In genomic region chr7:19319906-19320305, GRCm38 (mm10) we compare ENCODE assay signal across 8 mouse cellular contexts. TPM values are rescaled to one million over a fixed set of nuclear protein-coding genes. Genes with fewer than 3 reads are reported as not detected.
DNase-seq lines count a peak whose midpoint lies in the region; ATAC-seq lines count a peak whose summit lies in the region.

No protein-coding gene starts in this region.

- peak; percentile 97 for DNase-seq in adrenal gland, adult 2 months
- peak; percentile 98 for DNase-seq in embryo, embryonic 10.5 days (ENCODE audit: low spot score)
- peak; percentile 98 for DNase-seq in gastrocnemius, postnatal 14 days
- peak; percentile 95 to 97 for DNase-seq in left cerebral cortex, postnatal 14 days (ENCODE audit: low spot score in 2 of 2)
- DNase-seq in right cerebral cortex, postnatal 14 days = peak; percentile 97
- DNase-seq in urinary bladder, postnatal 25 days (ENCODE audit: low spot score) = peak; percentile 95

- intact Hi-C loops in gastrocnemius, postnatal 14 days (cut with DNase I; ENCODE audit: low total_unique reads) = no loop called here
- intact Hi-C loops in left cerebral cortex, postnatal 14 days (cut with DNase I) = no loop called here

- peak; percentile 88 for ATAC-seq in inflammation-experienced regulatory T-cells, adult 6 months
- ATAC-seq in megakaryocyte-erythroid progenitor cell, adult 5-6 weeks (replicated peaks; ENCODE audit: low FRiP score, low TSS enrichment, poor library complexity, severe bottlenecking) = peak; percentile 94

RNA-seq across cellular contexts. Expression of gene Fosb, which starts 10.1 kb away (rescaled TPM):
- 10 to 100 TPM in 1 of 2 experiments, 1 to 10 TPM in 1; 5.8 to 34.5 TPM for total RNA-seq in adrenal gland, adult 2 months (2021)
- polyA plus RNA-seq in adrenal gland, adult 2 months (2012; rRNA removed) = 2.6 and 3.2 TPM in 2 replicates
- under 1 TPM; 0.69 to 0.90 TPM for total RNA-seq in gastrocnemius, postnatal 14 days (2021)
- 1 to 10 TPM in 2 of 3 experiments, under 1 TPM in 1; 0.98 to 8.0 (median 2.0) TPM for polyA plus RNA-seq in inflammation-experienced regulatory T-cells, adult 6 months (2017; shearing (Covaris generic))
- 10 to 100 TPM in 1 of 2 experiments, 1 to 10 TPM in 1; 7.6 to 10.7 TPM for total RNA-seq in left cerebral cortex, postnatal 14 days (2021)
- total RNA-seq in megakaryocyte-erythroid progenitor cell, adult 5-6 weeks (2014; fragmentation: Nextera tagmentation) = 4.2 and 4.8 TPM in 2 replicates
- total RNA-seq in megakaryocyte-erythroid progenitor cell, adult 5-6 weeks (2017) = 52.4 and 77.0 TPM in 2 replicates

RNA-seq across cellular contexts. Expression of gene Ercc1, which starts 24.7 kb away (rescaled TPM):
- 10 to 100 TPM; 36.5 to 40.8 TPM for total RNA-seq in adrenal gland, adult 2 months (2021)
- 36.3 and 37.8 TPM in 2 replicates for polyA plus RNA-seq in adrenal gland, adult 2 months (2012; rRNA removed)
- 10 to 100 TPM; 26.7 to 28.7 TPM for total RNA-seq in gastrocnemius, postnatal 14 days (2021)
- polyA plus RNA-seq in inflammation-experienced regulatory T-cells, adult 6 months (2017; shearing (Covaris generic)) = 10 to 100 TPM; 51.1 to 68.7 (median 55.2) TPM
- 10 to 100 TPM; 42.7 to 44.0 TPM for total RNA-seq in left cerebral cortex, postnatal 14 days (2021)
- 31.3 and 51.5 TPM in 2 replicates for total RNA-seq in megakaryocyte-erythroid progenitor cell, adult 5-6 weeks (2014; fragmentation: Nextera tagmentation)
- 19.8 and 23.8 TPM in 2 replicates for total RNA-seq in megakaryocyte-erythroid progenitor cell, adult 5-6 weeks (2017)

RNA-seq across cellular contexts. Expression of gene Rtn2, which starts 37.5 kb away (rescaled TPM):
- total RNA-seq in adrenal gland, adult 2 months (2021) = 1 to 10 TPM; 4.2 to 7.4 TPM
- polyA plus RNA-seq in adrenal gland, adult 2 months (2012; rRNA removed) = 14.6 and 19.4 TPM in 2 replicates
- total RNA-seq in gastrocnemius, postnatal 14 days (2021) = 100 to 1,000 TPM; 800 to 833 TPM
- polyA plus RNA-seq in inflammation-experienced regulatory T-cells, adult 6 months (2017; shearing (Covaris generic)) = not detected
- total RNA-seq in left cerebral cortex, postnatal 14 days (2021) = 100 to 1,000 TPM; 115 to 123 TPM
- total RNA-seq in megakaryocyte-erythroid progenitor cell, adult 5-6 weeks (2014; fragmentation: Nextera tagmentation) = not detected in 2 replicates
- not detected in 2 replicates for total RNA-seq in megakaryocyte-erythroid progenitor cell, adult 5-6 weeks (2017)

RNA-seq across cellular contexts. Expression of gene Cd3eap, which starts 39.4 kb away (rescaled TPM):
- 10 to 100 TPM; 13.2 to 13.3 TPM for total RNA-seq in adrenal gland, adult 2 months (2021)
- polyA plus RNA-seq in adrenal gland, adult 2 months (2012; rRNA removed) = 12.3 and 21.5 TPM in 2 replicates
- 1 to 10 TPM; 7.4 to 8.2 TPM for total RNA-seq in gastrocnemius, postnatal 14 days (2021)
- 10 to 100 TPM in 2 of 3 experiments, 1 to 10 TPM in 1; 8.9 to 22.4 (median 17.6) TPM for polyA plus RNA-seq in inflammation-experienced regulatory T-cells, adult 6 months (2017; shearing (Covaris generic))
- 10 to 100 TPM; 20.6 to 20.9 TPM for total RNA-seq in left cerebral cortex, postnatal 14 days (2021)
- total RNA-seq in megakaryocyte-erythroid progenitor cell, adult 5-6 weeks (2014; fragmentation: Nextera tagmentation) = 17.2 and 36.6 TPM in 2 replicates
- total RNA-seq in megakaryocyte-erythroid progenitor cell, adult 5-6 weeks (2017) = 34.9 and 47.7 TPM in 2 replicates

RNA-seq across cellular contexts. Expression of gene Ppp1r13l, which starts 39.6 kb away (rescaled TPM):
- 1 to 10 TPM; 6.5 to 8.3 TPM for total RNA-seq in adrenal gland, adult 2 months (2021)
- 16.9 and 20.2 TPM in 2 replicates for polyA plus RNA-seq in adrenal gland, adult 2 months (2012; rRNA removed)
- 1 to 10 TPM; 1.7 to 2.9 TPM for total RNA-seq in gastrocnemius, postnatal 14 days (2021)
- not detected for polyA plus RNA-seq in inflammation-experienced regulatory T-cells, adult 6 months (2017; shearing (Covaris generic))
- total RNA-seq in left cerebral cortex, postnatal 14 days (2021) = 1 to 10 TPM; 6.0 to 6.7 TPM
- 4.3 and 6.5 TPM in 2 replicates for total RNA-seq in megakaryocyte-erythroid progenitor cell, adult 5-6 weeks (2014; fragmentation: Nextera tagmentation)
- 0.30 TPM in 1 of 2 replicates, not detected in the other for total RNA-seq in megakaryocyte-erythroid progenitor cell, adult 5-6 weeks (2017)

Comparison
In these comparisons a context has a peak if more than half of its experiments do, and no peak if none do; other contexts are left out.
1. Peak in every context shown above with its lines: DNase-seq and ATAC-seq.
2. RNA of gene Rtn2, which starts 37.5 kb away (total RNA-seq): 800 to 833 TPM in gastrocnemius, postnatal 14 days and 115 to 123 TPM in left cerebral cortex, postnatal 14 days; 4.2 to 7.4 TPM in adrenal gland, adult 2 months and not detected in megakaryocyte-erythroid progenitor cell, adult 5-6 weeks; every median in the first group is over 10 times any median in the second.